Mouse (Mus musculus) lung, adult 18-20 months (tissue): Measurements from ENCODE around the gene Pde6c.

ENCODE experiments used
- DNase-seq, 2 experiments: peaks; one replicate each; pipeline ENCODE4 v3.0.0; 2022; ENCODE audit warnings: mixed read lengths in 2 of 2

The Pde6c gene

GRCm38 (mm10) chr19:38132481-38132880 lies at the start of gene Pde6c:
TSS of gene Pde6c (plus strand) at chr19:38132781.
- no peak for DNase-seq

DNA sequence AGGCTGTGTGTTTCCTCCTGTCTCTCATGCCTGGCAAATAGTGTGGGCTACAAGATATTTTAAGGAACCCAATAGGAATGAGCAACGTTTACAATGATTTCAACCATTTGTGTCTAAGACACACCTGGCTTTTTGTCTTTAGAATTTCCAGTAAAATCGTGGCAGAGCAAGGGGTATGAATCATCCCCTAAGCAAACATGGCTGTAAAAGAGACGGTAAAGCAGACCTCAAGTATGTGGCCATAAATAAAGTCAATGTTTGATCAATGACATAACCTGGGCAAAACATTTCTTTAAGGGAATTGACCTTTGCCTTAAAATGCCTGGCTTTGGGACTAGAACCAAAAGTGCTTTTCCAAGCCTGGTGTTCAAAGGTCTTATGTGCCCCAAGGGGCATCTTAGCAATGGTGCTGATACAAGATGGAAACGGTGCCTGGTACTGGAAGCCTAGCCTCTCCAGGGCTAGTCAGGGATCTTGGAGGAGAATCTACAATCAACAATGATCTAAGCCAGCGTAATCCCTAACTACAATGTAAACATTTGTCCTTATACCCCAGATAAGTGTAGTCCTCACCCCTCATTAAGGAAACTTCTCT lies 49.6 kb upstream of the Pde6c start:
- DNase-seq, result no peak

- no peak for DNase-seq
Measured at GRCm38 (mm10) chr19:38085841-38086240, 46.7 kb upstream of the Pde6c start.

GRCm38 (mm10) chr19:38086948-38087551 lies 45.5 kb upstream of the Pde6c start:
- peak; percentile 25 to 50 for DNase-seq

DNA sequence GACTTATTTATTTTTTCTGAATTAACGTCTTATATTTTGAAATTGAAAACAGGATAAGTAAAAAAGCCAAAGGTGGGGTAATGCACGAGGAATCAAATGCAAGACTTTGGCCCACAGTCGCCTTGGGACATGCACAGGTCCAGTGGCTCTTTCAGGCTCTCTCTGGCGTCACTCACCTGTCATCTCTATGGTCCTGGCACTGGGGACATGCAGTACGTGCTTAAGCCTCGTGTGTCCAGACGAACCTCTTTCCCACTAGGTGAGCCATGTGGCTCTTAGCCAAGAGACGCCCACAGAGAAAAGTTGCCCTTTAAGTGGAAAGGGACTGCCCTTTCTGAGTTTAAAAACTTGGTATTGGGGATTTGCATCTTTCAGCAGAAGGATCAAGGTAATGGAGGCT lies 43.2 kb upstream of the Pde6c start:
- DNase-seq, result no peak

DNA sequence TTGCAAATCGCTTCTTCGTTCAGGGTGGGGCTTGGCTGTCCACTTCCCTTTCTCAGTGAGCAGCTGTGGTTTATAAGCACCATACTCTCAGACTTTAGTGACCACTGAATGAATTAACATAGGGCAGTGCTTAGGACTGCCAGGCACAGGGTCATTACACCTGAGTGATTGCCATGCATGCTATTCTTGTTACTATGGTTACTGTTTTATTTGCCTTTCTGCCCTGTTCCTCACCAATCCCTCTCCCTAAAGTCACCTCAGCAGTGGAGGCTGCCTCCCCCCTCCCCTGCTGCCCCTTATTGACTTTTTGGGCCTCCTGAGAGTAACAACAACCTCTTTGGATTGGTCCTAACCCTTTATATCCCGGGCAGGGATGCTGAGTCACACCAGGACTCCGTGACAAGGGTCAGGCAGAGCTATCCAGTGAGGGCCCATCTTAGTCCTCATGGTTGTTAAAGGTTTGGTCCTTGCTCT lies 41.0 kb upstream of the Pde6c start:
- peak; percentile 18 to 42 for DNase-seq

- peak; percentile 50 to 75 for DNase-seq
Measured at GRCm38 (mm10) chr19:38096231-38096630, 36.4 kb upstream of the Pde6c start.

- DNase-seq, result peak; percentile 85
Measured at GRCm38 (mm10) chr19:38096858-38097758, 35.5 kb upstream of the Pde6c start, which contains the start of gene Ffar4. TSS of gene Ffar4 (plus strand) at chr19:38097071.

DNA sequence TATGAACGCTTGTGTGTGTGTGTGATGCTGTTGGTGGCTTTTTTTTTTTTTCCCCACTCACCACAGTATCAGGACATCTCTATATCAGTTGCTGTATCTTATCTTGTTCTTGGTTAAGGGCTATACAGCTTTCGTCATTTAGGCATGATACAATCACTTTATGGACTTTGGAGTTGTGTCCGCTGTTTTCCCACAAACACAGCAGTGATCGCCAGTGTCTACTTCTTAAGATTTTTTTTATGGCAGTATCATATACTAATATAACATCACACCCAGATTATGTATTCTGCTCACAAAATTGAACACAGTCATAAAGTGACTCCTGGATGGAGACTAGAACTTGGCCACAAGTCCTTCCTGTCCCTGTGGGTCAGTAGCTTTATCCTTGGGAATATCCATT lies 24.7 kb upstream of the Pde6c start:
- DNase-seq, result no peak

GRCm38 (mm10) chr19:38109506-38110242 lies 22.9 kb upstream of the Pde6c start:
- no peak for DNase-seq

DNA sequence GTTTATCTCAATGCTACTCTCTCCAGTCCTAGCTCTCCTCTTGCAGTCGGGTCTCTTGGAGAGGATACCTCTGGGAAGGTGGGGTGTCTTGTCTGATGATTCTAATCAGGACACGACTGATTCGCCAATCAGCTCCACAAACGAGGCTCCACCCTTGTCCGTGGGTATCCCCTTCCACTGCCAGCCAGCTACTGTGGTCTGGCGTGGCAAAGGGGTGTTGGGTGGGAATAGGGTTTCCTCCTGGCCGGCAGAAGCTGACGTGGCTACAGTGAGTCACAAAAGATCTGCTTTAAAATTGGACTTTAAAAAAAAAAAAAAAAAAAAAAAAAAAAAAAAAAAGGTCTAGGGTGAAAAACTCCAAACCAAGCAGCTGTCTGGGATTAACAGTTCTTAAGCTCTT lies 21.5 kb upstream of the Pde6c start:
- DNase-seq, result no peak

DNA sequence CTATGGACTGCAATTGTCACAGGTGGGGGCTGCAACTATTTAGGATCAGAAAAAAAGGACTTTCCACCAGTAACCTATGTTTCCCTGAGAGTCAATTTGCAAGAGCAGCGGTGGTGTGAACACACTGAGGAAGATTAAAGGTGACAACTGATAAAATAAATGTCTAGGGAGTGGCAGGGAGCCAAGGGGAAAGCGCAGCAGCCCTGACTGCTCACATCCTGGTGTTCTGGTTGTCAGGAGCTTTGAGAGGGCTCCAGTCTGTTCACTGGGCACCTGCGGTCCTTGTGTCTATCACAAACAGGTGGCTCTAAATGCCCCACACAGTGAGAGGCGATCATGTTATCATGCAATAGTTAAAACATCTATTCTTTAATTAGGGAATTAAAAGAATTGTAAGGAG lies 20.0 kb upstream of the Pde6c start:
- no peak for DNase-seq

- no peak for DNase-seq
Measured at GRCm38 (mm10) chr19:38114834-38115491, 17.6 kb upstream of the Pde6c start.

GRCm38 (mm10) chr19:38120123-38120760 lies 12.3 kb upstream of the Pde6c start:
- no peak for DNase-seq

DNA sequence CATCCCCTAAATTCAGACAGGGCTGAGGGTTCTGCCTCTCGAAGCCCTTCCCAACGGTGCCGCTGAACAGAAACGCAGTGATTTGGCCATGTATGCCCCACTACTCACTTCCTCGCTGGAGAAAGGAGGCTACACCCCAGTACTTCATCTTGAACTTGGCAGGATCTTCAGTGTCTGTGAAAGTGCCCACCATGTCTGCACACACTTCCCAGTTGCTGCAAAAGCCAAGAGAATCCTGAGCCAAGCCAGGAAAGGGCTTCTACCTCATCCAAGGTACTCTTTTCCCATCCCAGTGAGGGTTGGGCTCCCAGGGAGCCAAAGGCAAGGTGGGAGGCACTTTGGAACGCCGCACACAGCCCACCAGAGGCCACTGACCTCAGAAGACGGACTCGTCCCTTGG lies 8.7 kb upstream of the Pde6c start:
- DNase-seq, result no peak

- peak; percentile 27 to 34 for DNase-seq
Measured at GRCm38 (mm10) chr19:38124401-38125218, 8.0 kb upstream of the Pde6c start.

GRCm38 (mm10) chr19:38125219-38125610 lies 7.4 kb upstream of the Pde6c start, which contains the start of gene Rbp4:
TSS of gene Rbp4 (minus strand) at chr19:38125281.
- DNase-seq, result peak in 1 of 2 experiments; percentile 17

GRCm38 (mm10) chr19:38126656-38127055 lies 5.9 kb upstream of the Pde6c start:
- DNase-seq, result no peak

DNA sequence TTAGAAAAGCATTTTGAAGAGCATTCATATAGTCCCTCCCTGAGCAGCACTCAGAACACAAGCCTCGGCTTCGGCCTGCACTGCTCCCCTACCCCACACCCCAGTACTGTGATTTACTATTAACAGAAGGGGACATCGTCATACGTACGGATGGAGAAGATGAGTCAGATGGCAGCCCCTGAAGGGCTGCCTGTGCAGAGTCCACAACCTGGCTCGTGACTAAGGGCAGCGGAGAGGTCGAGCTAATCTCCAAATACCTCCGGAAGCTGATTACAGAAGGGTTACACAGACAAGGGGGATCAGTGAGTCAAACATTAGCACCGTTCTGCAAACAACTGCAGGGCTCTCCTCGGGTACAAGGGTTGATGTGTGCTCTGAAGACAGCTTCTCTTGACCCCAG lies 1.4 kb downstream of the Pde6c start:
- DNase-seq, result no peak

- DNase-seq, result no peak
Measured at GRCm38 (mm10) chr19:38134806-38135205, 2.2 kb downstream of the Pde6c start.
